Mouse (Mus musculus) ovary, adult 10 weeks (tissue): Measurements from ENCODE around the gene 1700123O20Rik. TPM values are rescaled to one million over a fixed set of nuclear protein-coding genes. Genes with fewer than 3 reads are reported as not detected.

Experiments used
- polyA plus RNA-seq: library from polyadenylated mRNA; stranded (reverse); fragments of 350-450 nt; fragmentation: Illumina TruSeq; extraction: RNeasy Lipid Tissue Mini Kit (QIAGEN cat#74804); gene quantifications from one replicate; pipeline ENCODE4 v1.2.3, GENCODE M21; 2014

The 1700123O20Rik gene
- polyA plus RNA-seq: 20.2 TPM

GRCm38 (mm10) chr14:54686063-54686521 is at the start of gene 1700123O20Rik:
1700123O20Rik (plus strand) TSS chr14:54686216.

GRCm38 (mm10) chr14:54640946-54641304 is 45.1 kb upstream of the 1700123O20Rik start, which contains the start of gene Gm17606:
Gm17606 (plus strand) TSS chr14:54640952.

GRCm38 (mm10) chr14:54641305-54641969 is 44.6 kb upstream of the 1700123O20Rik start, which contains the start of gene Cdh24:
Cdh24 (minus strand) TSS chr14:54641364.

GRCm38 (mm10) chr14:54686522-54687143 is 617 bp downstream of the 1700123O20Rik start, which contains the start of gene Acin1:
Acin1 (minus strand) TSS chr14:54686931.

GRCm38 (mm10) chr14:54698733-54699132 is 12.7 kb downstream of the 1700123O20Rik start, which contains the start of gene Gm29776:
Gm29776 (minus strand) TSS chr14:54698833.

GRCm38 (mm10) chr14:54712074-54712473 is 26.1 kb downstream of the 1700123O20Rik start, which contains the start of gene Cebpe:
Cebpe (minus strand) TSS chr14:54712174.

Other genes with a start within 250 kb of the 1700123O20Rik start
- gene Lrp10, start 222.1 kb upstream of the 1700123O20Rik start, polyA plus RNA-seq: 2.9 TPM
- gene Rem2, start 210.1 kb upstream of the 1700123O20Rik start, polyA plus RNA-seq: 0.31 TPM
- 64.1 TPM for gene Prmt5, start 168.7 kb upstream of the 1700123O20Rik start, polyA plus RNA-seq
- gene Haus4, start 131.6 kb upstream of the 1700123O20Rik start, polyA plus RNA-seq: 6.2 TPM
- gene Ajuba, start 108.7 kb upstream of the 1700123O20Rik start, polyA plus RNA-seq: 10.9 TPM
- 2.5 TPM for gene 4931414P19Rik, start 80.2 kb upstream of the 1700123O20Rik start, polyA plus RNA-seq
- 1.7 TPM for gene Psmb5, start 68.2 kb upstream of the 1700123O20Rik start, polyA plus RNA-seq
- not detected for gene Psmb11, start 64.8 kb upstream of the 1700123O20Rik start, polyA plus RNA-seq
- not detected for gene Gm17606, start 45.3 kb upstream of the 1700123O20Rik start, polyA plus RNA-seq
- 0.11 TPM for gene Cdh24, start 44.9 kb upstream of the 1700123O20Rik start, polyA plus RNA-seq
- gene Acin1, start 715 bp downstream of the 1700123O20Rik start, polyA plus RNA-seq: 155 TPM
- not detected for gene Gm29776, start 12.6 kb downstream of the 1700123O20Rik start, polyA plus RNA-seq
- gene Cebpe, start 26.0 kb downstream of the 1700123O20Rik start, polyA plus RNA-seq: not detected
- gene Slc7a8, start 95.7 kb downstream of the 1700123O20Rik start, polyA plus RNA-seq: 30.6 TPM
- gene Rnf212b, start 127.9 kb downstream of the 1700123O20Rik start, polyA plus RNA-seq: not detected
- gene Homez, start 184.7 kb downstream of the 1700123O20Rik start, polyA plus RNA-seq: 13.4 TPM
- 8.2 TPM for gene Ppp1r3e, start 191.3 kb downstream of the 1700123O20Rik start, polyA plus RNA-seq
- gene Bcl2l2, start 197.2 kb downstream of the 1700123O20Rik start, polyA plus RNA-seq: 9.4 TPM
- gene Gm20521, start 197.2 kb downstream of the 1700123O20Rik start, polyA plus RNA-seq: not detected
- gene Pabpn1, start 206.3 kb downstream of the 1700123O20Rik start, polyA plus RNA-seq: 45.3 TPM
- gene Slc22a17, start 226.9 kb downstream of the 1700123O20Rik start, polyA plus RNA-seq: 0.88 TPM
- 0.63 TPM for gene Efs, start 239.9 kb downstream of the 1700123O20Rik start, polyA plus RNA-seq
- gene Il25, start 246.5 kb downstream of the 1700123O20Rik start, polyA plus RNA-seq: not detected